Mouse (Mus musculus) MEL (cell line): Measurements from ENCODE around the gene Hdac7. TPM values are rescaled to one million over a fixed set of nuclear protein-coding genes. Genes with fewer than 3 reads are reported as not detected.

Source experiments
- DNase-seq: peaks from one replicate; pipeline ENCODE4 v3.0.0; 2011; ENCODE audit warnings: low read depth, low spot score
- H3K27ac ChIP-seq: 2 replicates; pipeline ENCODE4 v1.5.1; 2012; ENCODE audit warnings: low read depth, mild to moderate bottlenecking, control low read depth, low read length, moderate library complexity; ENCODE audit not compliant: control insufficient read depth
- H3K27me3 ChIP-seq, 2 experiments: fragments of 150-350 bp in 1 of 2; sonication (generic) in 1 of 2; 2 replicates each; pipeline ENCODE4 v1.6.1; 2012; ENCODE audit warnings: low read length in 2 of 2, mild to moderate bottlenecking in 2 of 2, improper control_type of control experiment in 1 of 2, moderate library complexity in 1 of 2; ENCODE audit not compliant: insufficient read depth in 2 of 2, control insufficient read depth in 1 of 2
- H3K36me3 ChIP-seq, 2 experiments: 2 replicates each; pipeline ENCODE4 v1.6.1; 2012 to 2014; ENCODE audit warnings: low read length in 2 of 2, improper control_type of control experiment in 1 of 2, inconsistent platforms in 1 of 2, mild to moderate bottlenecking in 1 of 2; ENCODE audit not compliant: insufficient read depth in 2 of 2, control insufficient read depth in 1 of 2
- H3K4me1 ChIP-seq, 2 experiments: fragments of 150-350 bp in 1 of 2; sonication (generic) in 1 of 2; 2 replicates each; pipeline ENCODE4 v1.6.1; 2012; ENCODE audit warnings: low read length in 2 of 2, improper control_type of control experiment in 1 of 2, mild to moderate bottlenecking in 1 of 2; ENCODE audit not compliant: insufficient read depth in 2 of 2, control insufficient read depth in 1 of 2
- H3K4me3 ChIP-seq, 2 experiments: fragments of 150-350 bp in 1 of 2; sonication (generic) in 1 of 2; 2 replicates each; pipeline ENCODE4 v1.5.1; 2012; ENCODE audit warnings: low read depth in 2 of 2, low read length in 2 of 2, mild to moderate bottlenecking in 2 of 2, moderate library complexity in 2 of 2, control low read depth in 1 of 2, improper control_type of control experiment in 1 of 2; ENCODE audit not compliant: control insufficient read depth in 1 of 2, insufficient read depth in 1 of 2
- H3K79me2 ChIP-seq: 2 replicates; pipeline ENCODE4 v1.6.1; 2012; ENCODE audit warnings: mild to moderate bottlenecking, low read length, moderate library complexity; ENCODE audit not compliant: control insufficient read depth, poor library complexity, insufficient read depth
- H3K9ac ChIP-seq: 2 replicates; pipeline ENCODE4 v1.6.1; 2012; ENCODE audit warnings: low read depth, mild to moderate bottlenecking, control low read depth, low read length, moderate library complexity; ENCODE audit not compliant: control insufficient read depth, poor library complexity, severe bottlenecking
- H3K9me3 ChIP-seq: fragments of 150-350 bp; sonication (generic); replicated peaks from 2 replicates; pipeline ENCODE4 v1.6.1; 2012; ENCODE audit warnings: mild to moderate bottlenecking, low read length, improper control_type of control experiment, moderate library complexity; ENCODE audit not compliant: insufficient read depth
- CTCF ChIP-seq, 3 experiments: IDR thresholded peaks in 2 of 3; conservative IDR thresholded peaks in 1 of 3; 2 replicates each; pipeline ENCODE4 v1.5.1; 2011 to 2012; ENCODE audit warnings: low read length in 3 of 3, low read depth in 2 of 3, mild to moderate bottlenecking in 2 of 3, improper control_type of control experiment in 1 of 3, inconsistent platforms in 1 of 3, mixed read lengths in 1 of 3, moderate library complexity in 1 of 3; ENCODE audit not compliant: control insufficient read depth in 1 of 3, insufficient read depth in 1 of 3, poor library complexity in 1 of 3, severe bottlenecking in 1 of 3
- E2F4 ChIP-seq: IDR thresholded peaks from 2 replicates; pipeline ENCODE4 v1.6.1; 2011; ENCODE audit warnings: low read depth, low read length, improper control_type of control experiment, borderline replicate concordance
- ELF1 ChIP-seq: IDR thresholded peaks from 2 replicates; pipeline ENCODE4 v1.6.1; 2014; ENCODE audit warnings: low read depth, mild to moderate bottlenecking, inconsistent platforms, low read length, improper control_type of control experiment, moderate library complexity
- EP300 ChIP-seq, 2 experiments: IDR thresholded peaks; 2 replicates each; pipeline ENCODE4 v1.6.1; 2011; ENCODE audit warnings: improper control_type of control experiment in 2 of 2, low read length in 2 of 2, low read depth in 1 of 2, mild to moderate bottlenecking in 1 of 2
- GABPA ChIP-seq: IDR thresholded peaks from 2 replicates; pipeline ENCODE4 v1.6.1; 2012; ENCODE audit warnings: low read depth, mild to moderate bottlenecking, inconsistent platforms, low read length, improper control_type of control experiment, moderate library complexity
- HCFC1 ChIP-seq: IDR thresholded peaks from 2 replicates; pipeline ENCODE4 v1.6.1; 2012; ENCODE audit warnings: low read depth, mild to moderate bottlenecking, inconsistent platforms, low read length, improper control_type of control experiment, moderate library complexity
- MAFK ChIP-seq: IDR thresholded peaks from 2 replicates; pipeline ENCODE4 v1.6.1; 2011; ENCODE audit warnings: low read depth, mild to moderate bottlenecking, low read length, improper control_type of control experiment, borderline replicate concordance
- MAX ChIP-seq: IDR thresholded peaks from 2 replicates; pipeline ENCODE4 v1.6.1; 2011; ENCODE audit warnings: low read length, improper control_type of control experiment
- MAZ ChIP-seq: IDR thresholded peaks from 2 replicates; pipeline ENCODE4 v1.6.1; 2012; ENCODE audit warnings: low read depth, mild to moderate bottlenecking, inconsistent platforms, low read length, improper control_type of control experiment
- MEF2A ChIP-seq: IDR thresholded peaks from 2 replicates; pipeline ENCODE4 v1.6.1; 2014; ENCODE audit warnings: low read depth, mild to moderate bottlenecking, inconsistent platforms, low read length, improper control_type of control experiment; ENCODE audit not compliant: poor library complexity, insufficient replicate concordance, severe bottlenecking; ENCODE audit errors: extremely low read depth
- MXI1 ChIP-seq: IDR thresholded peaks from 2 replicates; pipeline ENCODE4 v1.6.1; 2011; ENCODE audit warnings: mild to moderate bottlenecking, low read depth, low read length, improper control_type of control experiment
- MYC ChIP-seq: IDR thresholded peaks from 2 replicates; pipeline ENCODE4 v1.6.1; 2011; ENCODE audit warnings: low read depth, mild to moderate bottlenecking, low read length, improper control_type of control experiment, moderate library complexity
- POLR2A ChIP-seq, 2 experiments: IDR thresholded peaks; 2 replicates each; pipeline ENCODE4 v1.6.1; 2011 to 2012; ENCODE audit warnings: low read length in 2 of 2, mild to moderate bottlenecking in 2 of 2, control low read depth in 1 of 2, improper control_type of control experiment in 1 of 2, low read depth in 1 of 2, moderate library complexity in 1 of 2; ENCODE audit not compliant: control insufficient read depth in 1 of 2, insufficient read depth in 1 of 2, poor library complexity in 1 of 2
- RAD21 ChIP-seq: IDR thresholded peaks from 2 replicates; pipeline ENCODE4 v1.6.1; 2011; ENCODE audit warnings: mild to moderate bottlenecking, low read depth, low read length, improper control_type of control experiment
- SIN3A ChIP-seq: IDR thresholded peaks from 2 replicates; pipeline ENCODE4 v1.6.1; 2012; ENCODE audit warnings: low read length, improper control_type of control experiment, inconsistent platforms
- SMC3 ChIP-seq: IDR thresholded peaks from 2 replicates; pipeline ENCODE4 v1.6.1; 2011; ENCODE audit warnings: low read depth, low read length, improper control_type of control experiment
- TAL1 ChIP-seq: IDR thresholded peaks from 2 replicates; pipeline ENCODE4 v1.6.1; 2012; ENCODE audit warnings: mild to moderate bottlenecking, inconsistent platforms, low read length, moderate library complexity, mixed read lengths
- TCF12 ChIP-seq: IDR thresholded peaks from 2 replicates; pipeline ENCODE4 v1.6.1; 2014; ENCODE audit warnings: low read depth, mild to moderate bottlenecking, inconsistent platforms, low read length, improper control_type of control experiment, moderate library complexity
- USF1 ChIP-seq: IDR thresholded peaks from 2 replicates; pipeline ENCODE4 v1.6.1; 2014; ENCODE audit warnings: low read depth, mild to moderate bottlenecking, inconsistent platforms, low read length, improper control_type of control experiment, moderate library complexity
- USF2 ChIP-seq, 2 experiments: IDR thresholded peaks; 2 replicates each; pipeline ENCODE4 v1.6.1; 2011 to 2012; ENCODE audit warnings: improper control_type of control experiment in 2 of 2, low read length in 2 of 2, borderline replicate concordance in 1 of 2, inconsistent platforms in 1 of 2, low read depth in 1 of 2, mild to moderate bottlenecking in 1 of 2; ENCODE audit not compliant: insufficient read depth in 1 of 2
- ZC3H11A ChIP-seq: IDR thresholded peaks from 2 replicates; pipeline ENCODE4 v1.6.1; 2012; ENCODE audit warnings: low read depth, mild to moderate bottlenecking, inconsistent platforms, low read length, improper control_type of control experiment
- ZKSCAN1 ChIP-seq: IDR thresholded peaks from 2 replicates; pipeline ENCODE4 v1.6.1; 2012; ENCODE audit warnings: low read depth, mild to moderate bottlenecking, inconsistent platforms, low read length, improper control_type of control experiment, moderate library complexity
- ZMIZ1 ChIP-seq: IDR thresholded peaks from 2 replicates; pipeline ENCODE4 v1.6.1; 2012; ENCODE audit warnings: low read depth, mild to moderate bottlenecking, inconsistent platforms, low read length, improper control_type of control experiment, moderate library complexity
- polyA plus RNA-seq, 2 experiments: library from polyadenylated mRNA; stranded (reverse) in 1 of 2; unstranded in 1 of 2; fragments of >175 nt in 1 of 2; fragments of >200 nt in 1 of 2; gene quantifications; 2 replicates each; pipeline versions ENCODE4 v1.2.1 to v1.2.4; 2012; ENCODE audit warnings: low replicate concordance in 2 of 2, low read depth in 1 of 2; ENCODE audit not compliant: insufficient read length in 2 of 2, insufficient read depth in 1 of 2, missing spikeins in 1 of 2
- total RNA-seq: library from RNA; depleted of rRNA; stranded (reverse); fragments of 300-350 nt; gene quantifications from 2 replicates; pipeline ENCODE4 v1.2.3, GENCODE M21; 2012

Hdac7 gene
- total and polyA plus RNA-seq, 3 experiments: 100 to 389 TPM; not detected in 1

DNA sequence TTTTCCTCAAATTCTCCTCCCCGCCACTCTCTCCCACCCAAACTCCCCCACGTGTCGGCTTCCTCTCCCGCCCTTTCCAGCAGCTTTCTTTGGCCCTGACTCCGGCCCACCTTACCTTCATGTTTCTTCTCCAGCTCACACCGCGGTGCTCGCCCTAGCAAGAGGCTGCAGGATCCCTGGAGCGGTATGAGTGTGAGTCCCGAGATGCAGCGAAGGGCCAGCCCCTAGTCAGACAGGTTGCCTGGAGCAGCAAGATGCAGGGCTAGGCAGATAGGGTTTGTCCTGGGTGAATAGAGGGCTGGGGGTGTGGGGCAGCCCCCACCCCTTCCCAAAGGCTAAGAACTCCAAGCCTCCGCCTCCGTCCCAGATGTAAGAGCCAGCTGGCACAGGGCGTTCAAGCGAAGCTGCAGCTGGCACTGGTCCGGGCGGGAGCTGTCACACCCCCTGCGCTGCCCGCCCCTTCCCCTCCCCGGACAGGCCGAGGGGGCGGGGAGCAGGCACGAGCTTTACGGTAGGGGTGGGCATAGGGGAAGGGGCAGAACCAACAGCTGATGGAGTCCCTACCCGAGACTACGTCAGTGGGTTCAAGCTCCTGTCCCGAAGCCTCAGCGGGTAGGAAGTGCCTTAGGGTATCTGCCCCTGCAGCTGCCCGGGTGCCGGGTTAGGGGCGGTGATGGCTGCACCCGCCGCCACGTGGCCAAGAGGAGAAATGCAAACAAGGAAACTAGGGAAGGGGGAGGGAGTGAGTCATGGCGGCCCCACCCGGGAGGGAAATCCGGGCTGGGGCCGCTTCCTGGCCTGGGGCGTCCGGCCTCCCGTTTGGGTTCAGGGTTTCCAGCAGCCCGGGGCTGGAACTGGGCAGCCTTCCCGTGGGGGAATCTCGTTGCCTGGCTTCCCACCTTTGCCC lies 76.8 kb downstream of the Hdac7 start, which contains the start of gene Rapgef3:
Gene Rapgef3 (minus strand): TSS at position 693 of the 907 bp plus-strand sequence.
- Histone ChIP-seq H3K36me3 (no peaks in the 10 kb centered on the region; a peak in 1 of 4 replicates), H3K9ac (peak within 1 kb of the TSS; percentile 55), H3K79me2 (no peaks in the 10 kb centered on the region), H3K27me3 (peaks cover 43 to 56% of the 10 kb centered on the region in 2 experiments), H3K4me3 (peak within 1 kb of the TSS; percentile 37 to 43; a peak in 3 of 4 replicates), H3K27ac (no peak within 1 kb of the TSS), H3K9me3 (no peaks in the 10 kb centered on the region), H3K4me1 (peaks cover 0 to 5% of the 10 kb centered on the region in 2 experiments; a peak in 1 of 4 replicates)
- peak; percentile 83 for DNase-seq
- TF ChIP-seq MEF2A (no peak), TCF12 (no peak; the same call in 1 of the 2 replicates), MYC (0 out of 2 replicates have a peak, but pooled peaks have one; percentile 26), ZKSCAN1 (no peak), USF1 (peak; percentile 85), HCFC1 (0 out of 2 replicates have a peak, but pooled peaks have one; percentile 33), CTCF (IDR thresholded peaks at IDR 0.05 in 2 of 3, conservative IDR thresholded peaks at IDR 0.05 in 1 of 3; ENCODE audit: control insufficient read depth in 1 of 3, insufficient read depth in 1 of 3, low read depth in 2 of 3, low read length in 3 of 3, poor library complexity in 1 of 3, severe bottlenecking in 1 of 3) (peak; percentile 73 to 91 (median 90)), ZMIZ1 (no peak), MAZ (peak; percentile 91), SMC3 (peak; percentile 95), ELF1 (peak; percentile 59; the same call in 1 of the 2 replicates), TAL1 (no peak), MAX (peak; percentile 79), SIN3A (peak; percentile 70), ZC3H11A (peak; percentile 80), RAD21 (peak; percentile 66), MXI1 (peak; percentile 57)

DNA sequence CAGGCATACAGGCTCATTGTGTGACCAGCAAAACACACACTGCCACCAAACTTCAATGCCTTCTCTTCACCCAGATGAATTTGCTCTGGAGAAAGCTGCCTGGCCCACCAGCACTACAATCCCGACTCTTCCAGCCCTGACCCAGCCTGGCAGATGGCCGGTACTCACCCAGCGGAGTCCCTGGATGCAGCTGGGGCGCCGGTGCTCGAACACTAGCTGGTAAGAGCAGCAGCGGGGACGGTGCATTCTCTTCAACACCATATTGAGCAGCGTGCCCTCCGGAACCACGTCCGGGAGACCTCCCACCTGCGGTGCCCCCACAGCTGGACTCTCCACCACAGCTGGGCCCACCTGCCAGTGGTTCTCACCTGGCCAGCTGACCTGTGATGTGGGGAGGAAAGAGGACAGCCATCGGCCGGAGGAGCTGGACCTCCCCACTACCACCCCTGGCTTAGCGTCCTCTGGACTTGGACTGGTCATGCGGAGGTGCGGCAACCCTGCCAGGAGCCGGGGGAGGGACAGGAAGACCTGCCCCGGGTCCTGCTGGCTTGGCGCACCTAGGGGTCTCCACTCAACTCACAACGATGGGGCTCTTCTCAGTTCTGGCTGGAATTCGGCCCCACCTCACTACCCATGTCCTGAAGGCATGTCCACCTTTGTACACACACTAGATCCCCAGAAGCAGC lies 77.6 kb downstream of the Hdac7 start:
- H3K36me3 ChIP-seq: no peaks in the 10 kb centered on the region; a peak in 1 of 4 replicates
- no peak overlapping the region for H3K27ac ChIP-seq
- DNase-seq: no peak
- peaks cover 0 to 5% of the 10 kb centered on the region in 2 experiments; a peak in 1 of 4 replicates for H3K4me1 ChIP-seq
- H3K27me3 ChIP-seq: peaks cover 43 to 58% of the 10 kb centered on the region in 2 experiments
- TF ChIP-seq MAFK (no peak), SIN3A (no peak), GABPA (no peak), CTCF (IDR thresholded peaks at IDR 0.05 in 2 of 3, conservative IDR thresholded peaks at IDR 0.05 in 1 of 3; ENCODE audit: control insufficient read depth in 1 of 3, insufficient read depth in 1 of 3, low read depth in 2 of 3, low read length in 3 of 3, poor library complexity in 1 of 3, severe bottlenecking in 1 of 3) (no peak), MAZ (no peak), POLR2A (IDR thresholded peaks at IDR 0.05; ENCODE audit: control insufficient read depth in 1 of 2, insufficient read depth in 1 of 2, low read depth in 1 of 2, low read length in 2 of 2, poor library complexity in 1 of 2) (no peak), RAD21 (no peak), EP300 (IDR thresholded peaks at IDR 0.05; ENCODE audit: low read depth in 1 of 2, low read length in 2 of 2) (no peak), USF1 (no peak), USF2 (IDR thresholded peaks at IDR 0.05; ENCODE audit: borderline replicate concordance in 1 of 2, insufficient read depth in 1 of 2, low read depth in 1 of 2, low read length in 2 of 2) (no peak), E2F4 (no peak)
- H3K79me2 ChIP-seq: no peaks in the 10 kb centered on the region
- H3K9me3 ChIP-seq: no peaks in the 10 kb centered on the region
- H3K9ac ChIP-seq: no peak overlapping the region
- H3K4me3 ChIP-seq: no peak overlapping the region
